Mouse (Mus musculus): ENCODE measurements around the gene Tgfbr2. TPM values are rescaled to one million over a fixed set of nuclear protein-coding genes. Genes with fewer than 3 reads are reported as not detected.
"Not testable (repeated sequence)": the region's sequence is repeated elsewhere in the genome, so short reads cannot be mapped to it uniquely, and the experiment has no call there.

Tgfbr2 gene
- polyA plus RNA-seq, 1 experiment = 117 TPM

DNA sequence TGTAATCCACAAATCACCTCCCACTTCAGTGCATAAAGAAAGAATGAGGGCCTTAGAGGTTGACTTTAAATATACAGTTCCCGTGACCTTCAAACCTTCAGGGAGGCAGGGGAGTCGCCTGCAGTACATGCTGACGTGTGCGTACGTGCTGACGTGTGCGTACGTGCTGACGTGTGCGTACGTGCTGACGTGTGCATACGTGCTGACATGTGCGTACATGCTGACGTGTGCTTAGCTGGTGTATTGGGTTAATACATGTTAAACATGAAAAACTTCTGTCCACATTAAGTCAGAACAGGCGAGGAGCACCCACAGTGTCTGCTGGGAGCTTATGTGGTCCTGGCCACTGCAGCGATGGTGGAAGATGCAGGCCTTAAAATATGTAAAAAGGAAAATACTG, 110.4 kb downstream of the Tgfbr2 start:
- Histone ChIP-seq H3K4me3 (ENCODE audit: insufficient read depth, low read length) (no peak overlapping the region), H3K27ac (ENCODE audit: insufficient read depth, low read length) (no peak overlapping the region), H3K4me1 (ENCODE audit: control insufficient read depth, insufficient read depth, low read length) (no peaks in the 10 kb centered on the region)
- TF ChIP-seq POLR2A (IDR thresholded peaks at IDR 0.05; ENCODE audit: low read depth, low read length) (no peak), CTCF (IDR thresholded peaks at IDR 0.05; ENCODE audit: borderline replicate concordance, insufficient read depth, low read length) (no peak)

DNA sequence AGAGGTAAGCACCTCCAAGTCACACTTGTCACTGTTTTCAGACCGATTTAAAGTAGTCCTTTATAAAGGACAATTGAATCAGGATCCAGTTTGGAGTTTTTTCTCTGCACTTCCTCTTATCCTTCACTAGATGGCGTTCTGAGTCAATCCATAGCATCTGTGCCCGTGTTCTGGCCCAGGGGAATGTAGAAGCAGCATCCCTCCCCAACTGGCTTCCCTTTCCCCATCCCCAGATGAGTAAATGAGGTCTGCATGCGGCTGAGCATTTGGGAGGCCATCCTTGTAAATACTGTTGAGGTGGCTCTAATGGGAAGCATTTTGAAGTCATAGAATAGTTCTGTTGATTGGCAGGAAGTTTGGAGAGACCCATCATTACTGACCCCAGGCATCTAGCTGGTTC, 114.5 kb downstream of the Tgfbr2 start:
- Histone ChIP-seq H3K4me3 (ENCODE audit: insufficient read depth, low read length) (no peak overlapping the region), H3K4me1 (ENCODE audit: control insufficient read depth, insufficient read depth, low read length) (no peaks in the 10 kb centered on the region), H3K27ac (ENCODE audit: insufficient read depth, low read length) (no peak overlapping the region)
- TF ChIP-seq CTCF (IDR thresholded peaks at IDR 0.05; ENCODE audit: borderline replicate concordance, insufficient read depth, low read length) = peak; percentile 44; the same call in 1 of the 2 replicates
- no peak for TF ChIP-seq POLR2A (IDR thresholded peaks at IDR 0.05; ENCODE audit: low read depth, low read length)

DNA sequence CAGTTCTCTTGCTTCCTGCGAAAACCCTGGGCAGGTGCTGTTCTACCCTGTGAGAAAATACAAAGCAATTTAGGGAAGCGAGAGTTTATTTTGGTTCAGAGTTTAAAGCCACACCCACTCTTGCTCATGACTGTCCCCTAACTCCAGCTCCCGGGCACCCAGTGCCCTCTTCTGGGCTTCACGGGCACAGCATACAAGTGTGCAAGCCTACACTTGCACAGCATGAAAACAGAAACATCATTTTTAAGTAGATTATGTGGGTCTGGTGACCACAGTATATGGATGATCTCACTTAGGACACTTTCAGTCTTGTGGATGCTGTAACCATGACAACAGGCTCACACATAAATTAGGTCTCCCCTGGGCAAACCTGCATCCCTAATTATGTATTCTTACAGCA, 116.0 kb downstream of the Tgfbr2 start:
- no peak for TF ChIP-seq POLR2A (IDR thresholded peaks at IDR 0.05; ENCODE audit: low read depth, low read length)
- TF ChIP-seq CTCF (IDR thresholded peaks at IDR 0.05; ENCODE audit: borderline replicate concordance, insufficient read depth, low read length) = no peak
- Histone ChIP-seq H3K4me1 (ENCODE audit: control insufficient read depth, insufficient read depth, low read length) (no peaks in the 10 kb centered on the region), H3K27ac (ENCODE audit: insufficient read depth, low read length) (no peak overlapping the region), H3K4me3 (ENCODE audit: insufficient read depth, low read length) (no peak overlapping the region)

DNA sequence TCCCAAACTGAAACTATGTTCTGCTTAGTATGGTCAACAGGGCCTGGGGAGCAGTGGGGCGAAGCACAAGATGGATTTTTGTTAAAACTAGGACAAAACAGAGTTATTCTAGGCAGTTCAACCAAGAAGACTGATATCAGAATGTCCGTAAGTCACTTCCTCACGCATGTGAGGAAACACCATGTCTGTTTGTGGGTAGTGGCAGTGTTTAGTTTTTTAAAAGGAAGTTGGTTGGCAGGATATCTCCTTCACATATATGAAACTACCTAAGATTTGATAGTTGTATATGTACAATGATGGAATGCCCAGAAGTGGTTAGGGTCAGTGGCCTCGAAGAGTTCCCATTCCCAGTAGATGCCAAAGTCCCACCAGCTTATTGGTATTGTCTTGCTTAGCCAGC, 116.7 kb downstream of the Tgfbr2 start:
- no peaks in the 10 kb centered on the region for H3K4me1 ChIP-seq (ENCODE audit: control insufficient read depth, insufficient read depth, low read length)
- TF ChIP-seq POLR2A (IDR thresholded peaks at IDR 0.05; ENCODE audit: low read depth, low read length) = no peak
- no peak for TF ChIP-seq CTCF (IDR thresholded peaks at IDR 0.05; ENCODE audit: borderline replicate concordance, insufficient read depth, low read length)
- no peak overlapping the region for H3K27ac ChIP-seq (ENCODE audit: insufficient read depth, low read length)

DNA sequence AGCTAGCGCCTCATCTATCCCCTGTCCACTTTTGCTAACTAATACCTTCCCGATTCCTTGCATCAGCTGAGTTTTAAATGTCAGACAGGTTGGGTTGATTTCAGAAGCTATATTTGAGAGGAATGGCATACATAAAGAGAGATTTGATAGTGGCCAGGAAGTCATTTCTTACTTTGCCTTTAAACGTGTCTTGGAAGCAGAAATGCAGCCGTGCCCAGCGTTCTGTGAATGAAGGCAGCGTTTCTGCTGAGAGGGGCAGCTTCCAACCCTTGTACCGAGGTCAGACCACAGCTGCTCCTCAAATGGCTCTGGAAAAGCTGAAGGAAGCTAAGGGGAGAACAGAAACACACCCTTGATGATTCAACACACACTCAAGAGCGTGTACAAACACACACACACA, 121.2 kb downstream of the Tgfbr2 start:
- Histone ChIP-seq H3K4me1 (ENCODE audit: control insufficient read depth, insufficient read depth, low read length) (no peaks in the 10 kb centered on the region), H3K27ac (ENCODE audit: insufficient read depth, low read length) (no peak overlapping the region), H3K4me3 (ENCODE audit: insufficient read depth, low read length) (no peak overlapping the region)
- TF ChIP-seq POLR2A (IDR thresholded peaks at IDR 0.05; ENCODE audit: low read depth, low read length) = no peak
- TF ChIP-seq CTCF (IDR thresholded peaks at IDR 0.05; ENCODE audit: borderline replicate concordance, insufficient read depth, low read length) = no peak

More for the DNA sequence above, 116.7 kb downstream of the Tgfbr2 start:
- no peak overlapping the region for H3K4me3 ChIP-seq (ENCODE audit: insufficient read depth, low read length)

DNA sequence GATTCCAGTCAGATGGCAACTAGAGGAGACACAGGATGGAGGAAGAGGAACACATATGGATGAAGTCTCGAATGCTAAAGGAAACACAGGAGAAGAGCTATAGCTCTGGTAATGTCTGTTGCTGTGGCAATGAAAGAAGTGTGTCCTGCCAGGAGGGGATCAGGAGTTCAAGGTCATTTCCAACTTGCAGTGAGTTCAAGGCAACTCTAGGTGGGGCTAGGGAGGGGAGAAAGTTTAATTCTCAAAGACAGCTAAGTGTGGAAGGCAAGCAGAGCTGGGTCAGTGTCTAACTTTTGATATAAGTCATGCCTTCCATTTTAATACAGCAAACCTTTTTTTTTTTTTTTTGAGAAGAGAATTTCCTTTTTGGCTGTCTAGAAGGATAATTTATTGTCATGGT, 125.2 kb downstream of the Tgfbr2 start:
- TF ChIP-seq CTCF (IDR thresholded peaks at IDR 0.05; ENCODE audit: borderline replicate concordance, insufficient read depth, low read length) = no peak
- TF ChIP-seq POLR2A (IDR thresholded peaks at IDR 0.05; ENCODE audit: low read depth, low read length) = no peak
- Histone ChIP-seq H3K4me1 (ENCODE audit: control insufficient read depth, insufficient read depth, low read length) (no peaks in the 10 kb centered on the region), H3K27ac (ENCODE audit: insufficient read depth, low read length) (no peak overlapping the region), H3K4me3 (ENCODE audit: insufficient read depth, low read length) (no peak overlapping the region)

DNA sequence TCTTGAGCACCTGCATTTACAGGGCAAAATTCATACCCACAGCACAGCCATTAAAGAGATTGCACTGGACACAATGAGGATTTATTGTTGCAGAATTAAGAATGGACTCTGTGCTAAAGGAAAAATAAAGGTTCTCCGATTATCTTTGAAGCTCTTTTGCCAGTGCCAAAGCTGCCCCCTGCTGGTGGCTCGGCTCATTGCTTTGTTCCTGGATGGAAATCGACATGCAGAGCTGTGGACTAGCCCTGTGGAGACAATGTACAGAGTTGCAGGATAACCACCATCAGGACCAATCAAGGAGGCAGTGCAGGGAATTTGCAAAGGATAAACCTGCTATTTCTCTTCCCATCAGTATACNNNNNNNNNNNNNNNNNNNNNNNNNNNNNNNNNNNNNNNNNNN, 133.4 kb downstream of the Tgfbr2 start:
- Histone ChIP-seq H3K27ac (ENCODE audit: insufficient read depth, low read length) (no peak overlapping the region), H3K4me3 (ENCODE audit: insufficient read depth, low read length) (no peak overlapping the region), H3K4me1 (ENCODE audit: control insufficient read depth, insufficient read depth, low read length) (no peaks in the 10 kb centered on the region)
- TF ChIP-seq POLR2A (IDR thresholded peaks at IDR 0.05; ENCODE audit: low read depth, low read length) (no peak), CTCF (IDR thresholded peaks at IDR 0.05; ENCODE audit: borderline replicate concordance, insufficient read depth, low read length) (peak; percentile 66; the same call in 1 of the 2 replicates)

DNA sequence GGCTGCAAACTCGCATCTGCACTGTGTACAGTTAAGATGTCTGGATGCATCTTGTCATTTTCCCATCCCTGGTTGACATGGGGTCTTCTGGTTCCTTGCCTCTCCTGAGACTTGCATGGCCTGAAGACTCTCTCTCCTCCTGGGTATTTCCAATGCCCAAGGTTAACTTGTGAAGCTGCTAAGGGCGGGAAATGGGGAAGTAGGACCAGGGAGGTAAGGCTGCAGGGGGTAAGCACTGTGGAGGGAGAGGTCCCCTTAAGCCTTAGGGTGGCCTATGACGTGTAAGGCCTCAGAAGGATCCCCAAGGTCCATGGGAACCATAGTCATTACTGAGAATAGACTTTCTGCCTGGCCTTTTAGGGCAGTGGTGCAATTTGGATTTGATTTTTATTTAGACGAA, 133.8 kb downstream of the Tgfbr2 start:
- Histone ChIP-seq H3K27ac (ENCODE audit: insufficient read depth, low read length) (no peak overlapping the region), H3K4me1 (ENCODE audit: control insufficient read depth, insufficient read depth, low read length) (no peaks in the 10 kb centered on the region), H3K4me3 (ENCODE audit: insufficient read depth, low read length) (no peak overlapping the region)
- no peak for TF ChIP-seq CTCF (IDR thresholded peaks at IDR 0.05; ENCODE audit: borderline replicate concordance, insufficient read depth, low read length)
- no peak for TF ChIP-seq POLR2A (IDR thresholded peaks at IDR 0.05; ENCODE audit: low read depth, low read length)

DNA sequence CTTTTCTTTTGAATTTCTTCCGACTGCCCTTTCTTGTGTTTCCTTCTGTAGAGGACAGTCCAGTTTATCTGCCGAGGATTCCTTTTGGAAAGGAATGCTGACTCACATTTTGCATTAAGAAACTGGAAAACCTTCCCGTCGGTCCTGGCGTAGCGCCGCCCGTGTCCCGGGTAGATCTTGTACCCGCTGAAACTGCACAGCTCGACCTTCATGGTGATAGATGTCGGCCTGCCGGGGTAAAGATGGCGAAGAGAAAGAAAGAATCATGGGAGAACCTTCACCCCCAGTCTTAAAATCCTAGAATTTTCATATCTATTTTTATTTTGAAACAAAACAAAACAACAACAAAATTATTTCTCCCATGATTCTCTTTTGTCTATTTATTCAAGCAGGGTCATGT, 134.3 kb downstream of the Tgfbr2 start:
- not testable (repeated sequence) for H3K4me1 ChIP-seq (ENCODE audit: control insufficient read depth, insufficient read depth, low read length); H3K4me3 ChIP-seq (ENCODE audit: insufficient read depth, low read length); H3K27ac ChIP-seq (ENCODE audit: insufficient read depth, low read length)

DNA sequence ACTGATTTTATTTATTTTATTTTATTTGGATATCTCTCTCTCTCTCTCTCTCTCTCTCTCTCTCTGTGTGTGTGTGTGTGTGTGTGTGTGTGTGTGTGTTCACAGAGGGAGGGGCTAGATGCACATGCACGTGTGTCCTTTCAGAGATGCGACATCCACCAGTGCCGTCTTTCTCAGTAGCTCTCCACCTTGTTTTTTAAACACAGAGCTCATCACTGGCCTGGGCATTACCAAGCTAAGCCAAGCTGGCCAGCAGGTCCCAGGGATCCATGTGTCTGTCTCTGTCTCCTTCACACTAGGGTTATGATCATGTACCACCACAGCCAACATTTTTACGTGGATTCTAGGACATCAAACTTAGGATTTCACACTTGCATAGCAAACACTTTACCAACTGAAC, 135.2 kb downstream of the Tgfbr2 start:
- TF ChIP-seq CTCF (IDR thresholded peaks at IDR 0.05; ENCODE audit: borderline replicate concordance, insufficient read depth, low read length) (no peak), POLR2A (IDR thresholded peaks at IDR 0.05; ENCODE audit: low read depth, low read length) (no peak)
- no peaks in the 10 kb centered on the region for H3K4me1 ChIP-seq (ENCODE audit: control insufficient read depth, insufficient read depth, low read length)
- no peak overlapping the region for H3K4me3 ChIP-seq (ENCODE audit: insufficient read depth, low read length)
- H3K27ac ChIP-seq (ENCODE audit: insufficient read depth, low read length) = no peak overlapping the region

DNA sequence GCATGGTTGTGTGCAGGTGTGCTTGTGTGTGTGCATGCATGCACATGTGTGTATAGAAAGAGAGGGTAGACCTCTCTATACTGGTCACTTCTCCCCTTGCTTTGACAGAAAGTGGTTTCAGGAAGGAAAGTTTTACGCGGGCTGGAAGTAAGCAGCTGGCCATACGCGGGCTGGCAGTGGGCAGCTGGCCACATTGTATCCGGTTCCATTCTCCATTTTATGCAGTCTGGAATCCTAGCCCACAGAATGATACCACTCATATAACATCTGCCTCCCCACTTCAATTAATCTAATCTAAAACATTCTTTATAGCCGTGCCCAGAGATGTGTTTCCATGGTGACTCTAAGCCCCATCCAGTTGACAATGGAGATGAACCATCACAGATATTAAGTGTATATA, 136.9 kb downstream of the Tgfbr2 start:
- no peak for TF ChIP-seq POLR2A (IDR thresholded peaks at IDR 0.05; ENCODE audit: low read depth, low read length)
- no peak for TF ChIP-seq CTCF (IDR thresholded peaks at IDR 0.05; ENCODE audit: borderline replicate concordance, insufficient read depth, low read length)
- Histone ChIP-seq H3K4me1 (ENCODE audit: control insufficient read depth, insufficient read depth, low read length) (no peaks in the 10 kb centered on the region), H3K27ac (ENCODE audit: insufficient read depth, low read length) (no peak overlapping the region), H3K4me3 (ENCODE audit: insufficient read depth, low read length) (no peak overlapping the region)

All from embryonic fibroblast, embryonic 13.5 days (primary cell).